Mouse (Mus musculus) cortical plate, adult 2 months (tissue): ENCODE measurements around the gene Lmntd2.
A peak's percentile ranks its signal among the peaks of the same experiment; 100 is the strongest.

Experiments
- CTCF ChIP-seq: fragments of 200-500 bp; IDR thresholded peaks from 2 replicates; pipeline ENCODE4 v1.5.1; 2011; ENCODE audit warnings: mild to moderate bottlenecking, control low read depth, low read length; ENCODE audit not compliant: insufficient read depth; ENCODE audit errors: extremely low read depth
- POLR2A ChIP-seq: fragments of 200-500 bp; IDR thresholded peaks from 2 replicates; pipeline ENCODE4 v1.6.1; 2011; ENCODE audit warnings: mild to moderate bottlenecking, low read length, control low read depth; ENCODE audit not compliant: insufficient read depth; ENCODE audit errors: extremely low read depth

DNA sequence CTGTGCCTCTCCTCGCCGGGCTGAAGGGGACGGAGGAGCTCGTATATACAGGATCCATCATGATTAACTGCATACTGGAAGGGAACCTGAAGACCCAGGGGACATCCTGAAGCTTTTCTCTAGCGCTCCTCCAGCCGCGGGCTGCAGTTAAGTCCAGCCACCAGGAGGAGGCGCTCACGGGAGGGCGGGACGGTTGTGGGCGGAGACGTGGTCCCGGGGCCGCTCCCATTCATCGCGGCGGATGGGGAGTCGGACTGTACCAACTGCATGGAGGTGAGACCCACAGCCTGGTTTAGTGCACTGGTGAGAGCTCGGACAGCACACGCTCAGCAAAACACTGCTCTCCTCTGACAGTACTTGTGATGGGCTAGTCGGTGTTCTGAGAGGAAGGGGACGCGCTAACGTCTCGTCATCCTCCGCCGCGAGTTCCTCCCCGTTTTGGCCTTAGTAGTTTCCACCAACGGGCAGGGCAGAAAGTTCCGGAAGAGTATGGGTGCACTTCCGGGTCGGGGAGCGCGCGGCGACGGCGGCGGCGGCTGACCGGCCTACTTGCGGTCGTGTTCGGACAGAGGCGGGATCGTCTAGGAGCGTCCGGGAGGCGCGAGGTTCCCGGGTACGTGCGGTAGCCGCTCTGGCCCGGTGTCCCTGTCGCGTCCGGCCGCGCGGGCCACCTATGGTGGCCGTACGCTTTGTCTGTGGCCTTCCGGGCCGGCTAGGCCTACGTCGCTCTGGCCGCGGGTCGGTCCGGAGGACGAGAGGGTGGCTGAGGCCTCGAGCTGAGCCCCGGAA lies 14.6 kb upstream of the Lmntd2 start, which contains the start of gene Phrf1:
- TF ChIP-seq POLR2A (peak; percentile 23; the same call in 1 of the 2 replicates), CTCF (peak; percentile 81)
